Mouse (Mus musculus) regulatory T cell (primary cell): ENCODE measurements at regions not wholly inside any gene's neighbourhood (a gene's known extent, or its start where the extent isn't known, plus 50 kb on each side); places are given as distances from the start of the nearest gene placed in this dataset.
"Not testable (repeated sequence)": the region's sequence is repeated elsewhere in the genome, so short reads cannot be mapped to it uniquely, and the experiment has no call there.

Experiments
- in situ Hi-C: fragments of 300-600 bp; cut with MboI, MseI; formaldehyde crosslinking; loops from one replicate; pipeline ENCODE4 v1.15.1; 2025; ENCODE audit warnings: high pct_unique_total_duplicates

- in situ Hi-C loops, result no loop called here
Observed at GRCm38 (mm10) chrX:153887285-153887684, 55.3 kb downstream of the Spin2c start.

DNA sequence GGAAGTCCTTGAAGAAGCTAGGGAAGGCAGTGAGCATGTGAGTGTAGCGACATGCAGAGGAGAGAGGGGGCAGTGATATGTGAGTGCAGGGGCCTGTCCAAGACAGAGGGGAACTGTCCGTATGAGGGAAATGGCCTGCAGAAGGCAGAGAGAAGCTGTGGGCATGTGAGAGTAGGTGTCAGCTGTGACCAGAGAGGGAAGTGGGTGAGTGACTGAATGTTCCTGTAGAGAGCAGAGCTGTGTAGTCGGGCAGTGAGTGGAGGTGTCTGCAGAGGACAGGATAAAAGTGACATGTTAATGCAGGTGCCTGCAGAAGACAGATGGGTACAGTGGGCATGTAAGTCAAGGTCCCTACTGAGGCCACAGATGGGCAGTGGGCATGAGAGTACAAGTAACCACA is 84.4 kb downstream of the Samt1 start:
- in situ Hi-C loops, result loop anchor here (5.0 kb wide), 1 partner anchor 651 kb away; no protein-coding TSS in a partner anchor

DNA sequence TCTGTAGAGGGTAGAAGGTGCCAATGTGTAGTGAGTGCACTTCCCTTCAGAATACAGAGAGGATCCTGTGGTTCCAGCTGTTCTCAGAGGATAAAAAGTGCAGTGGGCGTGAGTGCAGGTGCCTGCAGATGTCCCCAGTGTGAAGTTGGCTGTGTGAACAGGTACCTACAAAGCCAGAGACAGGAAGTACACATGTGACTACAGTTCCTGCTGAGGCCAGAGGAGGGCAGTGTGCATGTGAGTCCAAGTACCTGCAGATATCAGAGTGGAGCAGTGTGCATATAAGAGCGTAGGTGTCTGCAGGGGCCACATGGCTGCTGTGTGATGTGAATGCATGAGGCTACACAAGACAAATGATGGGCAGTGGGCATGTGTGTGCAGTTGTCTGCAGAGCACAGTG is 79.9 kb downstream of the Samt1 start:
- in situ Hi-C loops, result no loop called here

GRCm38 (mm10) chrX:153936111-153936510 is 76.3 kb downstream of the Samt1 start:
- in situ Hi-C loops, result no loop called here

DNA sequence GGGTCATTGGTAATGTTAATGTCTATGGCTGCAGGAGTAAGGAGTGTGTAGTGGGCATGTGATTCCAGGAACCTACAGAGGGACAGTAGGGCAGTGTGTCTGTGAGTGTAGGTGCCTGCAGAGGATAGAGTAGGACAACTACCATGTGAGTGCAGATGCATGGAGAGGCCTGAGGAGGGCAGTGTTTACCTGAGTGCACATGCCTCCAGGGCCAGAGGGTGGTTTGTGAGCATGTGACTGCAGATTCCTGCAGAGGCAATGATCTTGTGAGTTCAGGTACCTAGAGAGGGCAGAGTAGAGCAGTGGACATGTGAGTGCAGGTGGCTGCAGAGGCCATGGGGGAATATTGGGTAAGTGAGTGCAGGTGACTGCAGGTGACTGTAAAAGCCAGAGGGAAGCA is 75.1 kb downstream of the Samt1 start:
- in situ Hi-C loops, result no loop called here

GRCm38 (mm10) chrX:153940089-153940488 is 72.4 kb downstream of the Samt1 start:
- in situ Hi-C loops, result no loop called here

DNA sequence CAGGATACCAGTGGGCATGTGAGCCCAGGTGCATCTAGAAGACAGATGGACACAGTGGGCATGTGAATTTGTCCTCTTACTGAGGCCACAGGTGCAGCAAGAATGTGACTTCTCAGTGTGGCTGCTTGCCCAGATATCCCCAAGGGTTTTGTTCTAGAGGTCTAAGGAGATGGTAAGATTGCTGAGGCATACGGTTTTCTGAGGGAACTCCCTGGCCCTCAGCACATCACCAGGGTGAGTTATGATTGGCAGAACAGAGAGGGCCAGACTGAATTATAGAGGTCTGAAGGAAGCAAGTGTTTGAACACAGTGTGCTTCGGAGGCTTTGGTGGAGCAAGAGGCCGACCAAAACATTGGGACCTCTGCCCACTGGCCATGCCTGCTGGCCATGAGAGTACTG is 71.3 kb downstream of the Samt1 start:
- in situ Hi-C loops, result not testable (repeated sequence)
